Mouse (Mus musculus): ENCODE measurements at regions not wholly inside any gene's neighbourhood (a gene's known extent, or its start where the extent isn't known, plus 50 kb on each side); places are given as distances from the start of the nearest gene placed in this dataset.

- TF ChIP-seq POLR2A (IDR thresholded peaks at IDR 0.05; ENCODE audit: insufficient read length, low read depth) (no peak), MAX (IDR thresholded peaks at IDR 0.05; ENCODE audit: low read depth) (no peak), E2F4 (IDR thresholded peaks at IDR 0.05; ENCODE audit: insufficient read depth) (no peak), MYOD1 (IDR thresholded peaks at IDR 0.05; ENCODE audit: control insufficient read depth in 1 of 3, insufficient read length in 2 of 3, low read depth in 2 of 3) (no peak), SRF (IDR thresholded peaks at IDR 0.05; ENCODE audit: control insufficient read depth, insufficient read length, low read depth) (no peak), TCF12 (IDR thresholded peaks at IDR 0.05; ENCODE audit: insufficient read depth, poor library complexity, severe bottlenecking) (no peak), CEBPB (IDR thresholded peaks at IDR 0.05; ENCODE audit: insufficient read depth, poor library complexity, severe bottlenecking) (no peak), REST (IDR thresholded peaks at IDR 0.05; ENCODE audit: insufficient read depth, insufficient read length) (no peak), POLR2AphosphoS2 (IDR thresholded peaks at IDR 0.05; ENCODE audit: insufficient read length, low read depth) (no peak)
Observed at GRCm38 (mm10) chr3:22023551-22023950, 52.9 kb upstream of the Tbl1xr1 start.
